Mouse (Mus musculus) testis, adult 10 weeks (tissue): Measurements from ENCODE around the gene Clmn. TPM values are rescaled to one million over a fixed set of nuclear protein-coding genes. Genes with fewer than 3 reads are reported as not detected.

ENCODE experiments used
- polyA plus RNA-seq: library from polyadenylated mRNA; stranded (reverse); fragments of 350-450 nt; fragmentation: Illumina TruSeq; extraction: RNeasy Lipid Tissue Mini Kit (QIAGEN cat#74804); gene quantifications from one replicate; pipeline ENCODE4 v1.2.3, GENCODE M21; 2014; ENCODE audit warnings: low read depth, low replicate concordance

Gene Clmn
- polyA plus RNA-seq, result 207 TPM

DNA sequence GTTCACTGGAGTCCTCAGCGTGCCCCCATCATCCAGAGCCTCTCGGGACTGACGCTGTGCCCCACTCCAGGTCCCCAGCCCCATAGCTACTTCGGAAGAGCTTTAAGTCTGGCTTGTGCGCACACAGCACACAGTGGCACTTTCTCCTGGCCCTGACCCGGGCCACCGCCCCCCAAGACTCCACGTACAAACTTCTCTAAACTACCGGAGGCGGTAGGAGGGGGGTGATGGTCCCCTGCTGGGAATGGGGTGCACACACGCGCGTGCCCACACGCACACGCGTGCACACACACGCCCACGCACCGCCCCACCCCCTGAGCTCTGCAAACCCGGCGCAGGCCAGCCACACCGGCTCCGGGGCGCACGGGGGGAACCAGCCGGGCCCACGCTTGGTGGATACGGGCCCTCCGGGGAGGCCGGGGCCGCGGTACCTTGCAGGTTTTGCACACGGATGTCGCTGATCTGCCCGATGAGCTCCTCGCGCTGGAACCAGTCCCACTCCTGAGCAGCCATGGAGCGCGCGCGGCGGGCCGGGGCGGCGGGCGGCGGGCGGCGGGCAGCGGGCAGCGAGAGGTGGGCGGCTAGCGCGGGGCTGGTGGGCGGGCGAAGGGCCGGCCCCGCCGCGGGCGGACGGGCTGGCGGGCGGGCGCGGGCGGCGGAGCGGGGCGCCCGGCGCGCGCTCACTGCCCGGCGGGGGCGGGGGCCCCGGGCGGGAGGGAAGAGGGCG is at the start of gene Clmn:
TSS of gene Clmn (minus strand) at position 638 of the 727 bp plus-strand sequence.

DNA sequence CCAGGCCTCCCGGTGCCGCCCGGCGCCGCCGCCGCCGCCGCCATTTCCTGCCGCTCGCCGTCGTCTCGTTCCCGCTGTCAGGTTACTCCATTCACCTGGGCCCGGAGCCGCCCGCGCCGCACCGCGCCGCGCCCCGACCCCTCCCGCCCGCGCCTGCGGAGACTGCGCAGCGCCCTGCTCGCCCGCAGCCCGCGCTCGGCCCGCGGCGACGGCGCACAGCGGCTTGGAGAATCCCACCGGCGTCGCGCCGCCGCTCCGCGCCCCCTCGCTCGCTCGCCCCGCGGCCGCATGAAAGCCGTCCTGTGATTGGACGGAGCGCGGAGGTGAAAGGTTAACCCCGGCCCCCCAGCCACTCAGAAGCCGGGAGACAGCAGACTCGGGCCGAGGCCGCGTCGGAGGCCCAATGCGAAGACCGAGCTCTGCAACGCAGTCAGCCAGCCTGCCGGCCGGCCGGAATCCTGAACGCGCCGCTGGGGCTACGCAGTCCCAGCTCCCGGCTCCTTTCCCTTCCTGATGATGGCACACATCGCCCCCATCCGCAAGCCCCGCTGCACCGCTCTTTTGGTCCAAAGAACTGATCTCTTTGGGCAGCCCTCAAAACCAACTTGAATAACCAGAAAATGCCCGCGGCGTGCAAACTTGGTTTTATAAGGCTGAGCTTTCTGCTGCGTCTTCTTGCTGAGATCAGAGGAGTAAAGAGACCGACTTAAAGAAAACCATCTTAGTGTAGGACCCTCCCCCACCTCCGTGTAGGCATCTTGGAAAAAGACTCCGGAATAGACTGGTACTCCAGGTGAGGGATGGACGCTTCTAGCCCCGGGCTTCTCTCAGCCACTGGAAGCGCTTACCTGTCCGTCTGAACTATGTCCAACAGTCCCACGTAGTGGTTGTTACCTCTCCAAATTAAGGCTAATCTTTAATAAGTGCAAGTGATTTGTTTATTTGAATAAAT is 112.8 kb downstream of the Clmn start, which contains the start of gene Dicer1:
TSS of gene Dicer1 (minus strand) at position 139 of the 952 bp plus-strand sequence.

Other genes with a start within 250 kb of the Clmn start
- 21.6 TPM for gene Dicer1, start 113.1 kb downstream of the Clmn start, polyA plus RNA-seq
- 1.3 TPM for gene Syne3, start 144.7 kb upstream of the Clmn start, polyA plus RNA-seq
- gene Glrx5, start 167.6 kb upstream of the Clmn start, polyA plus RNA-seq, result 4.1 TPM